Mouse (Mus musculus) adrenal gland, postnatal 10 days (tissue): ENCODE results near the gene Lama2. TPM values are rescaled to one million over a fixed set of nuclear protein-coding genes. Genes with fewer than 3 reads are reported as not detected.
"Not testable (repeated sequence)": the region's sequence is repeated elsewhere in the genome, so short reads cannot be mapped to it uniquely, and the experiment has no call there.

ENCODE experiments used
- DNase-seq: peaks from one replicate; pipeline ENCODE4 v3.0.0; 2021; ENCODE audit warnings: mixed read lengths
- total RNA-seq, 2 experiments: library from RNA; stranded (reverse); gene quantifications; 2 replicates each; pipeline ENCODE4 v1.2.3; 2021

The Lama2 gene
- total RNA-seq, 2 experiments from 2014 or later = 47.4 to 55.7 TPM

DNA sequence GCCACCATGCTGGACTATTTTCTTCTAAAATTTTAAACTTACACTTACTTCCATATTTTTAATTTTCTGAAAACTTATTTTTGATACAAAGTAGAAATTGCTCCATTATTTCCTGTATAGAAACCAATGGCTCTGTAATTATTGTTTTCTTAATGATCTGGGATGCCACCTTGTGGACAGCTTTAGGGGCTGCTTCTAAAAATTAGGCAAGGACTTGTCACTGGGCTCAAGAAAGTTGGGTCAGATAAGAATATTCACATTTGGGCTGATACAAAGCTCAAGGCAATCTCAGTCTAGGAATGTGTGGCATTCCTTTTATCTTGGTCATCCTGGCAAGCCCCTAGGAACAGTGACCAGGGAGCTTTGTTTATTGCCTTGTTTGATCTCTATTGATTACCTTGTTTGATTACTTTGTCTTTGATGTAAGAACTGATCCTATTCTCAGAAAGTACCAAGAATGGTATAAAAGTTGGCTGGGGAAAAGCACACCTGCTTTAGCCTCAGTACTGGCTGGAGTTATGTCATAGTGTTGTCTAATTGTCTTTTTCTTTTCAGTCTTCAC, 606.7 kb downstream of the Lama2 start:
- DNase-seq = no peak

DNA sequence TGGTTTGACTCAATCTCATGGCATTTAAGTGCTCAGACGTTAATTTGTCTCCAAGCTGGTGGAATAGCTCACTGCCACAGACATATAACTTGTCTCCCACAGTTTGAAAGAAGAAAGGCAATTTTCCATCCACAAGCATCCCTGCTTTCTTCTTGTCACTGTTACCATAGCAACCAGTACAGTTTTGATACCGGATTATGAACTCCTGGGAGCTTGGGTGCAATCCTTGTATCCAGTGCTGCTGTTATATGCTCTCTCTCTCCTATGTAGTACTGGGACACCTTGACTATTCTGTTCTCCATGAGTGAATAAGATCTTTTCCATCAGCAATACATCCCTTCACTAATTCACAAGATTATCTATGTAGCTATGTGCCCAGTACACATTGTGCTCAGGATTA, 612.2 kb downstream of the Lama2 start:
- no peak for DNase-seq

DNA sequence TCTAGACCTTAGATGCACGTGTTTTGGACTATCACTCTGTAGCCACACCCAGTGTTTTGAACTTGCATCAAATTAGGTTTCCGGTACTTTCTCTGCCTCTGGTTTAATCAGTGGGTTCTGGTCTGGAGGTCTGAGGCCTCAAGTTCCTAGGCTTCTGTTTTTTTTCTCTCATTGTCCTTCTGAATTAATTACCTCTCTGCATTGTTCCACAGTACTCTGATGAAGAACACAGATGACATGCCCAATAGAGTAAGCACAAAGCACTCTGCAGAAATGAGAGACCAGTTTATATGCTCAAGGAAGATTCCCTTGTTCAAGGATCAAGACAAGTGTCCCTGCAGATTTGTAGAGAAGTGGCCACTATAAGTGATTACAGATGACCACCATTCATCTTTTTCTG, 613.8 kb downstream of the Lama2 start:
- DNase-seq = no peak

DNA sequence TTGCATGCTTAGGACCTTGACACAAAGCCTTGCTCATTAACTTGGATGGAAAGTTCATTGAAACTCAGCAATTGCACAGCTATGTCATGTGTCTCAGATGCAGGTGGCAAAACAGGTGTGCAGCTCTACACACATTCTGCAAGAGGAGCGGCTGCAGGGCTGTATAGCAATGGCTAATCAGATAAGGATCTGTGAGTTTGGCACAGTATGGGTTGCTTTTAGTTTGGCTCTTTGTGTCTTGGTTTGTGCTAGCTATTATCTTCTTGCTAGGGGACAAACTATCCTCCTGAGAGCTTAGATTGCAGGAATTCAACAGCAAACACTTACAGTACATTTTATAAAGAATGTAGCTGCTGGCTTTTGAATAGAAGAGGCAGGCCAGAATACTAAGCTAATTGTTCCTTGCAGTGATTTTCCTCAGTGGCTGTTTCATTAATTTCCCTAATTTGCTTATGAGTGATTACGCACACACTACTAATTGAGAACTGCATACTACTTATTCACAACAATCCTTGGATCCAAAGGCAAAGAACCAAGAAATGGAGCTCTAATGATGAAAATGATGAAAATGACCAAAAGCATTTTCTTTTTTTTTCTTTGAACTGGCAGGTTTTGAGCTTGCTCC, 617.9 kb downstream of the Lama2 start:
- DNase-seq = no peak

DNA sequence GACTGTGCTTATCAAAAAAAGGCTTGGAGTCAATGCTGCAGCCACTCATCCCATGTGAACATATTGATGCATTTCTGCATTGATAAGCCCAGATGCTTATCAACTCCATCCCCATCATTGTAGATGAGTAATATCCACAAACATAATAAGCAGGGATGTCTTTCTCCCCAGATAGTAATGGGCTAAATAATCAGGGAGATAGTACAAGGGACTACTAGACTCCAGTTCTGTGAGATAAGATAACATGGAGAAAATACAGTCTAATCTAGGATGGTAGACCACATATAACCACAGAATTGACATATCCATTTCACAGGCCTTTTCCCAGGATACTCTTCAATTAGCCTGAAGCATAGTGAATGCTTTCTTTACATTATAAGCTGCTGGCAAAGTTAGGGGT, 622.9 kb downstream of the Lama2 start:
- no peak for DNase-seq

DNA sequence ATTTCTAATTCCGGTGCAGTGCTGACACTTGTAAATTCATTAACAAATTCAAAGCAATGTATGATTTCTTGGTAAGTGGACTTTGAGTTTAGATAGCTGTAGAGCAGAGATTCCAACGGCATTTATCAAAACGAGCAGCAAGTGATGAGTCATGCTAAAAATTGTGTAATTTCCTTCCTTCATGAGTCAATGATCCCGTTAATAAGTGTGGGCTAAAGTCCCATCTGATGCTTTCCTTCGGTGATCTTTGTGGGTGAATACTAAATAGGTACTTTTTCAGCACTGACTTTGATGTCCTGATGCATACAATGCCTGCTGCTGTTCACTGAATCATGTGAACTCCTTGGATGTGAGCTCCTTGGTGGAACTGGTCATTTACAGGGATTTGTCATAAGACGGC, 623.6 kb downstream of the Lama2 start:
- peak; percentile 2 for DNase-seq

DNA sequence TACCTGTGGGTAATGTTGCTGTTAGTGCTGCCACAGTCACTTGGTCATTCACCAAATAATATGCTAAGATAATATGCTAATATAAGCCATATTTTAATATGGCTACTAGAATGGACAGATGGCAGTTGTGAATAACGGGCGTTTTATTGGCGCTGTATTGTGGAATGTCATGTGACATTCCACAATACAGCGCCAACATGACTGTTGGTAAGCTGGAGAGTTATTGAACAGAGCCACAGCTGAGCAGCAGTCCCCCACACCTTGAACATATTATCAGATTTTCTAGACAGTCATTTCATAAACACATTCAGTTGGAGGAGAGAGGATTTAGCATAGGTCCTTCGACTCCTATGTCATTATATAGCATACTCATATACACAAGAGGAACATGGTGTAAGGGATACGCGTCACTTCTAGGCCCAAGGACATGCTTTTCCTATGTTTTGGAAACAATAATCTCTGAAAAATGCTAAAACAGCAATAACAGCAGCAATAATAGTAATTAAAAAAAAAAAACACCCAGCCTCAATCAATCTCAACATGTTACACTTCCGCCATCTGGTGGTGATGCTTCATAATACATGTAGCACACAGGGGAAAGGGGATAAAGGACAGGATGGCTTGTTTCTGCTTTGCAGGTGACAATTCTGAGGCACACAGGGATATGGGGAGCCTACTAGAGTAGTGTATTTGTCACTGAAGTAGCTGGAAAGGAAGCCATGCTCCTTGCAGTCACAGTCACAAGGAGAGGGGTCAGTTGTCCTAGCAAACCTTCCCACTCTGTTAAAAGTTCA, 624.2 kb downstream of the Lama2 start:
- peak; percentile 71 for DNase-seq

DNA sequence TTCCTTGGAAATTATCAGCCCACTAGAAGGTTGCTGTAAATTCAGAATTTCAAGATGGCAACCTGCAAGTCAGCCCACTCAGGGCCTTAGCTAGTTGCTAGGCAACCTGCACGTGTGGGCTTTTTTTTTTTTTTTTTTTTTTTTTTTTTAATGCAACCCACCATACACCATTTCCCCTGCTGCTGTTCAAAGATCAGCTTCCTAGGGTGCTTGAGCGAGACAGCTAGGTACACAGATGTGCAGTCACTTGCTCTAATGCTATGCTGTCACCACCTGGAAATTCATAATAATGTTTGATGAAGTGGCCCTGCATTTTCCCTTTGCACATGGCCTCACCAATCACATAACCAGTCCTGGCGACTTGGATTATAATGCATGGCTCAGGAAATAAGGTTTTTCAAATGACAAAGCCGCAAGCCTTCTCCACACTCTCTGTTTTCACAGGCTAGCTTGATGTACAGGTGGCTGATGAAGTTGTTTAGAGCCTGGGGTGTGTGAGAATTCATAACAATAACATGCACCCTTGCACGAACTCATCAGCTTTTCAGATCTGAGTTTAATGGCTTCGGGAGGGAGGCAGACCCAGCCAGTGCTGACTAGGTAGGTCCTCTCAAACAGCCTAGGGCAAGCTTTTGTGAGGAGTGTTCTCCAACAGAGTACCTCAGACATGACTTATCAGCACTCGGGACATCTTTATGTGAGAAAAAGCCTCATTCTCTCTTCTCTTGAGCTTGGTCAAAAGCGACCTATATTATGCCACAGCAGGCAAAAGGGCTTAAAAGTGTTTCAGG, 625.4 kb downstream of the Lama2 start:
- DNase-seq = no peak

DNA sequence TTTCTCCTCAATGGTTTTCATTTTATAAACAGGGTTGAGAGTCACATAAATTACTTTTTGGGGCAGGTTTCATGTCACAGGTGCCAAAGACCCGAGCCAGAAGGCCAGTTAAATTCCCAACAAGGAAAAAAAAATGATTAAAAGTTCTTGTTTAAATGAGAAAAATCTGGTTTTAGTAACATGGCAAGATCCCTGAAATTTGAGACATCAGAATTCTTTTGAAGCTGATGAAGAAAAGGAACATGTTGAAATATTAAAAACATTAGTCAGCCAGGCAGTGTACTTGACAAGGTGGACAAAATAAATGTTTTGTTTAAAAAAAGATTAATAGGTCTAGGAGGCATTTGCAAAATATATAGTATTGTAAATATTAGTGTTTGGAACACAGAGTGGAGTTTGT, 634.1 kb downstream of the Lama2 start:
- DNase-seq = no peak

DNA sequence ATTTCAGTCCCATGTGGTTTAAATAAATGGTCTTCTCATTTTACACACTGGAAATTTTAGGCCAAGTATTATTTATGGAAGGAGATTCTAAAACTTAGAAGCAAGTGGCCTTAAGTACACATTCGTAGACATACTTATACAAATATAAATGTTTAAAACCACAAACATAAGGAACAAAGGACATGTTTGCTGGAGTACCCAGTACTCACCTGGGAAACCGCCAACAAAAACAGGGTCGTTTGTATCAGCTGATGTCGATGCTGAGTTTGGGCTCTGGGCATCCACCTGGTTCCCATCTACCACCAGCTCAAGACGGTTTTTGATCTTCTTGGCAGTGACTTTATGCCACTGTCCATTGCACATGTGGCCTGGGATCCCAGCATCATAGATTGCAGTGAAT, 635.5 kb downstream of the Lama2 start:
- DNase-seq = not testable (repeated sequence)

DNA sequence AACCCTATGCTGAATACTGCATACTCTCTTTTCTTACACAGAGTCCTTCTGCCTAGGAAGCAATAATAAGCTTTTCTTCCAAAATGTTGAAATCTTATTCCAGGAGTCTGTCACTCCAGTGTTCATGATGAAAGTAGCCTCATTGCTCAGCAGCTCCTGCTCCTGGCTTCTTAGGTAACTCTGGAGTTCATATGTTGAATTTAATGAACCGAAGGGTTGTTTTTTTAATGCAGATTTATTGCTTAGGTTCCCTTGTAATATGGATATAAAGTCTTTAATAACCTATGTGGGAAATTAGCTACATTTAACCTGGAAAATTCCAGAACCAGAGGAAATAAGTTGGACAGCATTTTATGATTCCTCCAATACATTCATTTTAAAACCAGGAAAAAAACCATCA, 636.0 kb downstream of the Lama2 start:
- DNase-seq = no peak

DNA sequence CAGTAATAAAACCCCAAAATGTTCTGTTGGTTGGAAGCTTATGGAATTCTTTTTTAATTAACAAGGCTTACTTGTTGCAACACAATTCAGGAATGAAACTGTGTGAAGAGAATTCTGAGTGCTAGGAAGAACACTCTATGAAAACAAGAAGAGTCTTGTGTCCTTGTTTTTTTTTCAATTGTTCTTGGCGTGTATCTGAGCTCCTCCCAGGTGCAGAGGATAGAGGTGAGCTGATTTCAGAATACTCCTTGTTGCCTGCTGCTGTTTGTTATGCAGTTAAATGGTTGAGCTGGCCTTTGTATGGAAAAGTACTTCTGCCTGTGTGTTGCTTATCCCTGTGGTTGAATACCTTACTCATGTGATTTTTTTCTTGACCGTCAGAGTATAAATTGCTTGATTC, 636.9 kb downstream of the Lama2 start:
- no peak for DNase-seq

DNA sequence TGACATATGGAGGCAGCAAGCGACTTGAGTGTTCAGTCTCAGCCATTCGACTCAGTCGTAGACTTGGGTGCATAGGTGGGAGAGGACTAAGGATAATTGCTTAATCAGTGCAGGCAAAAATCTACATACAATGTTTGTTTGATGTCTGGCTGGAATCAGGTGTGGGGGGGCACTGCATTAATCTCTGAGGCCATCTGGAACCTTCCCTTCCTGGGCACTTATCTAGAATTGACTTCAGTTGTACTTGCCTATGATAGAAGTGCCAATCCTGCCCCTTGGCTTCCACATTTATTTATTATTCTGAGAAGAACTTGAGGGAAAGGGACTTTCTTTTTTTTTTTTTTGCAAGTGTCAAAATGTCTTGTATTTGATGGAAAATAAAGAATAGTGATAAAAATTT, 644.2 kb downstream of the Lama2 start:
- no peak for DNase-seq

DNA sequence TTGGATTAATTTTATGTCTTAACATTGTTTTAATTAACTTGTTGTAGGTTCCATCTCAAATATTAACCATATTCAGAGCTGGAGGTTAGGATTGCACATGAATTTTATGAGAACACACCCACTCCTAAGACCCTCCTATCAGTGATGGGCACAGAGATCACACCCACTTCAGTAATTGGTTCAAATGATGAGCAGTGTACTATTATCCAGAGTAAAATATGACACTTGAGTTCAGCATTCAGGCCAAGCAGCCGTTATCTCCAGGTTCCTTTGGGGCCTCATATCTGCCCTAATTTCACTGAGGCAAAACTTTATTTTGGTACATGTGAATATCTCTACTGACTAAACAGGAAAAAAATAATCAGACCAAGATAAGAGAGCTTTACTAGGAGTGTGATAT, 645.3 kb downstream of the Lama2 start:
- DNase-seq = no peak

DNA sequence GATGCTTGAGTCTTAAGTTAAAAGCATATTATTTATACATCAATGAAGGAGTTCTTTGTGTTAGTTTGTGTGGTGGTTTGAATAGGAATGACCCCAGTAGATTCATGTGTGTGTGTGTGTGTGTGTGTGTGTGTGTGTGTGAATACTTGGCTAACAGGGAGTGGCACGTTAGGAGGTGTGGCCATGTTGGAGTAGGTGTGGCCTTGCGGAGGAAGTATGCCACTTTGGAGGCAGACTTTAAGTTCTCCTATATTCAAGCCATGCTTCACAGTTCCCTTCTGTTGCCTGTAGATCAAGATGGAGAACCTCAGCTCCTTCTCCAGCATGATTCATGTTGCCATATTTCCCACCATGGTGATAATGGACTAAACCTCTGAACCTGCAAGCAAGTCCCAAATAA, 646.0 kb downstream of the Lama2 start:
- no peak for DNase-seq

DNA sequence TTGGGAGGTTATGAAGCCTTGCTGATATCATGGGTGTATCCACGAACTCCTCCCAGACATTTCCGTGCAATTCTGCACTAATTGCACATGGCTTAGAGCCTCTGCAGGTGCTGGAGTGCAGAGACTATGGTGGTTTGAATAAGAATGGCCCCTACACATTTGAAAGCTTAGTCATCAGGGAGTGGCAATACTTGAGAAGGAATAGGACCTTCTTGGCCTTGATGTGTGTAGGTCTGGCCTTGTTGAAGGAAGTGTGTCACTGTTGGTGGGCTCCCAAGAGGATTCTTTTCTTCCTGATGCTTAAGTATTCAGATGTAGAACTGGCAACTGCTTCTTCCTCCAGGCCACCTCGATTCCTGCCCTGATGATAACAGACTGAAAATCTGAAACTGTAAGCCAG, 661.0 kb downstream of the Lama2 start:
- DNase-seq = no peak

DNA sequence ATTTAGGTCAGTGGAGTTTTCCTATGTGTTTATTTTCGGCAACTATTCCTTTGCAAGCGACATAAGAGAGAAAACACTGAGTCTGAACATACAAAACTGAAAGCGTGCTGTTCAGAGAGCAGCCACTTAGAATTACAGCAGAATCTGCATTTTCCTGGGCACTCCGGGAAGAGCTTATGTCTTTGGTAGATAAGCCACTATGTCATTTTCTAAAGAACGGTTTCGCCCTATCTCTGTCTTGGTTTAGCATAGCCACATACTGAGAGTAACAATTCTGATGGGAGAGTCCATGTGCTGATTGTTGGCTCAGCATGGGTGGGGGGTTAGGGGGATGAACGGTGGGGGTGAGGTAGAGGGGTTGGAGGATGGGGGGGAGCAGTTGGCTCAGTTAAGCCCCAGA, 669.1 kb downstream of the Lama2 start:
- DNase-seq = no peak

DNA sequence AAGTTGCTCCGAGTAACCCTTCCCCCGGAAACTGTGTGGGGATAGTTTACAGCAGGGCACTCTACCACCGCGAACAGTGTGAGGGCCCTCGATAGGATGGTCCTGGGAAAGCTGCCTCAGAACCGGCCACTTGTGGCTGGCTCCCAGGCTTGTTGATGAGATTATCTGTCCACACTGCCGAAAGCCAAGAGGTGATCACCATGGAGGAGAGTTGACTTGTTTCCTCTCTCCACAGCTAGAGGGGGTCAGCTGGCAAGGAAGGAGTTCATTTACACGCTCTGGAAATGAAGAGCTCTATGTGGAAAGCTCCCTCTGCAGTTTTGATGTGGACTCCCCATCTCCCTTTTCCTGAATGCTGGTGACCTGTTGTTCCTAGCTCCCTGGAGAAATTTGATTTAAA, 669.9 kb downstream of the Lama2 start:
- no peak for DNase-seq

DNA sequence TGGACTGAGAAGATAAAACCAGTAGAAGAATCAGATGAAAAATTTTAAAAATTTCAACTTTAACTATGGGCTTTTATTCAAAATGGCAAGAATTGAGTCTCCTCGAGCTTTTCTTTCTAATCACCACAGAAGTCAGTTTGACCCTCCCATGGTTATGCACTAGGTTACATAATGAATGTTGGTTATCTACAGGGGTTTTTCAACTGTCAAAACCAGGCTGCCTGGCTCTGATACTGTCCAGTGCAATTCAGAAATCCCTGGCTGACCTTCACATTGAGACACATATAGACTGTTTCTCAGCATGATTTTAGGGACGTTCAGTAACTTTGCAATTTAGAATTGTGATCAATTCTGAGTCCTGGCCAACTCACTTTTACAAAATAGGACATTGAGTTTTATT, 671.2 kb downstream of the Lama2 start:
- no peak for DNase-seq

DNA sequence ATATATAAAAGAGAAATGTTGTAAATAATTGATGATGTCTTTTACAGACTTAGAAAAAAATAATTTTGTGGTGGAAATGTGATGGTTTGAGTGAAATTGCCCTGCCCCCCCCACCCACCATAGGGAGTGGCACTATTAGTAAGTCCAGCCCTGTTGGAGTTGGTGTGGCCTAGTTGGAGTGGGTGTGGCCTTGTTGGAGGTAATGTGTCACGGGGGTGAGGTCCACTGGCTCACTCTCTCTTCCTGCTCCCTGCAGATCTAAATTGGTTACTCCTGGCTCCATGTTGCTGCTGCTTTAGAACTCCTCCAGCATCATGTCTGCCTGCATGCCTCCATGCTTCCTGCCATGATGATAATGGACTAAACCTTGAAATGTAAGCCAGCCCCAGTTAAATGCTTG, 680.0 kb downstream of the Lama2 start:
- no peak for DNase-seq

DNA sequence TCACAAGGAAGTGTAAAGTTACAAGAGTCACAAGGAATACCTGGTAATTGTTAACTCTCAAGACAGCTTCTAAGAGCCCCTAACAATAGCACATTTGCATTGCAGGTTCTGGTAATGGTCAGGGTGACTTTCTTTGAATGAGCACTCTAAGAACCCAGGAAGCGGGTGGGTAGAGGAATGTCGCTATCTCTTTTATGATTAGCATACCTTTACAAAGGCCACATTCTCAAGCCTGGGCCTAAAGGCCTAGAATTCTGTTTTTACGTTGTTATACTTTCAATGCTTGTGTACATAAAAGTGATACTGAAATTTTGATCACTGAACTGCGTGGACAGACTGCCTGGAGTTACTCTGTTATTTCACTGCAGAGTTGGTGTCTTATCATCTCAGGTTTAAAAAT, 681.1 kb downstream of the Lama2 start:
- DNase-seq = not testable (repeated sequence)

DNA sequence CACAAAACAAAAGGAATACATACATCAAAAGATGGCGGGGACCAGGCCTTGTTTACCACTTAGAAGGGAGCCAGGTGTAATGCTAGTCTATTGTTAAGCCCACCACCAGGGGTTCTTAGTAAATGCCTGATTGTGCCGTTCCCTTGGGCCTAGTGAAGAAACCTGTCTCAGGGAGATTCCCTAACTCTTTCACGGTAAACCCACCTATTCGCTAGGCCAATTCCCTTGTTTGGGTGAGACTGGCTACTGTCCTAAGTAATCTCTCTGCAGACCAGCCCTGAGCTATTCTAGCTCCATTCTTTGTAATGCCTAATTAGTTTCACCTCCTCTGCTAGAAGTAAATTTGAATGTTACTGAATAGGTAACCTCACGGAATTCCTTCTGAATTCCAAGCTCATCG, 683.5 kb downstream of the Lama2 start:
- not testable (repeated sequence) for DNase-seq
